Mouse (Mus musculus) G1E (cell line): ENCODE measurements around the gene Tsnaxip1.

ENCODE experiments used
- CTCF ChIP-seq: IDR thresholded peaks from 2 replicates; pipeline ENCODE4 v1.5.1; 2012; ENCODE audit warnings: low read depth, low read length, inconsistent platforms, mixed read lengths
- GATA2 ChIP-seq: IDR thresholded peaks from 2 replicates; pipeline ENCODE4 v1.6.1; 2012; ENCODE audit warnings: low read depth, low read length, inconsistent platforms, borderline replicate concordance
- POLR2AphosphoS5 ChIP-seq: IDR thresholded peaks from 2 replicates; pipeline ENCODE4 v1.6.1; 2012; ENCODE audit warnings: low read depth, low read length, inconsistent platforms; ENCODE audit not compliant: insufficient replicate concordance

DNA sequence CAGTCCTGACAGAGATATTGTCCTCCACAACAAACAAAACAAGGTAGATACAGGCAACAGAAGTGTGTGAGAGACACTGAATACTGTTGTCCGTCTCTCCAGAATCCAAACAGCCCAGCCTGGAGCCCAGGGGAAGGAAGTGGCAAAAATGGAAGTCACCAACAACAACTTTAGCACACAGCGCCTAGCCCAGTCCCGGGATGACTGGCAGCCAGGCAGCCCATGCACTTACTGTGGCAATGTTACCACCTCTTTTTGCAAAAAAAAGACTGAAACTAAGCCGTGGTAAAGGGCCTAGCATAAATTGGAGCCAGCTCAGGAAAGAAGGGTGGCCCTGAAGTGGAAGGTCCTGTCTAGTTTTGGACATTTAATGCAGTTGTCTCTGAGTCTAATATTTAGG lies 1.2 kb upstream of the Tsnaxip1 start:
- TF ChIP-seq CTCF (no peak), GATA2 (no peak), POLR2AphosphoS5 (no peak)
